Mouse (Mus musculus): ENCODE data around the gene Dock1. TPM values are rescaled to one million over a fixed set of nuclear protein-coding genes. Genes with fewer than 3 reads are reported as not detected.

The Dock1 gene
- total RNA-seq, 2 experiments from 2014 or later = 21.6 to 30.6 TPM

- no peak for DNase-seq
Measured at GRCm38 (mm10) chr7:134961608-134962007, 291.2 kb downstream of the Dock1 start.

DNA sequence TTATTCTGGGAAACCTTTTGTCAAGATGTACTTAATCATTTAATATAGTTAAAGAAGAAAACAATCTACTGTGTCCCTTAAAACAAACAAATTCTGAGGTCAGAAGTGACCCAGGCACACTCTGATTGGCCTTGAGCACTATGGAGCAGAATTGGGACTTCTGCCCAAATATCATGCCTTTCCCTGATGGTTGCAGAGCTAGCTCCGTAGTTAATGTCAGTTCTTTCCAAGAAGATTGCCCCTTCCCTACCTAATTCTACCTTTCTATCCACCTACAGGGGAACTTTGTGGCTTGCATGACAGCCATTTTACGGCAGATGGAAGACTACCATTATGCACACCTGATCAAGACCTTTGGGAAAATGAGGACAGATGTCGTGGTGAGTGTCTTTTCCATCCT, 319.8 kb downstream of the Dock1 start:
- no peak for DNase-seq

DNA sequence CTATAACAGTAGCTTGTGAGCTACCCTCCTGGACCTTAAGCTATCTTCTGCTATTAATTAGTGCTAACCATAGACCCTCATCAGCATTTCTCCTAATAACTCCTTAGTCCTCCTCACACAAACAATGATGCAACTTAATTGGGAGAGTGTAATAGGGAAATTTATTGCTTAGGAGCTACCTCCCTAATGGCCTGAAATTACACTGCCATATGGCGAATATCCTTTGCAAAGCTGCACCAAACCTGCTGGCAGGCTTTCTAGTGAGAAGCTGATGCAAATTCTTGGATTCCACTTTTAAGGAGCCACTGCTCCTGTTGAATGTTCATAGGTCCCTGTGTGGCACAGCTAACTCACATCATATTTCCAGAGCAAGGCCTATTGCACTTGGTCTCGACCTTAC, 320.5 kb downstream of the Dock1 start:
- no peak for DNase-seq

DNA sequence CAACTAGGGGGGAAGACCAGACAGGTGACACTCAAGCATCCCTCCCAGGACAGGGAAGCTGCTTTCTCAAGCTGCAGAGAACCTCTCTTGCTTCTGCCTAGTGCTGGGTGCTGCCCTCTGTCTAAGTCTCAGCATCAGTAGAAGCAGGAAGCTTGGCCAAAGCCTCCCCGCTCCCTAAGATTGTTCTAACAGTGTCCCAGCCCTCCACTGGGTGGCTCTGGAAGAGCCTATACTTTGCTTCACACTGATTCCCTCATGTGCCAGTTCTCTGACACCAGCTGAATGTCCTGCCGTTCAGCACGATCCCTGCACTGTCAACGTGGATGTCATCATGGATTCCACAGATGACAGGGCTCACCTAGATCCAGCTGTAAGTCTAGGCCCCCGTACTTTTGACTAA, 324.5 kb downstream of the Dock1 start:
- no peak for DNase-seq

DNA sequence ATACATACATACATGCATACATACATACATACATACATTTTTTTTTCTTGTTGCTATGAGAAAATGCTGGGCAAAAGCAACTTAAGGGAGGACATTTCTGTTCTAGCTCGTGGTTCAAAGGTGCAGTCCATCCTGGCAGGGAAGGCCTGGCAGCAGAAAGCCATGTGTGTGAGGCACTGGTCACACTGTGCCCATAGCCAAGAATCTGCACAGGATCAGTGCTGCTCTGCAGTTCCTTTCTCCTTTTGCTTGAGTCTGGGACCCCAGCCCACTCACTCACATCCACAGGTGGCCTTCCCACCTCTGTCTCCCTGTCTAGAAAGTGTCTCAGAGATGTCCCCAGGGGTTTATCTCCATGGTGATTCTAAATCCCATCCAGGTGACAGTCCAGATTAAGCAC, 331.8 kb downstream of the Dock1 start:
- no peak for DNase-seq

DNA sequence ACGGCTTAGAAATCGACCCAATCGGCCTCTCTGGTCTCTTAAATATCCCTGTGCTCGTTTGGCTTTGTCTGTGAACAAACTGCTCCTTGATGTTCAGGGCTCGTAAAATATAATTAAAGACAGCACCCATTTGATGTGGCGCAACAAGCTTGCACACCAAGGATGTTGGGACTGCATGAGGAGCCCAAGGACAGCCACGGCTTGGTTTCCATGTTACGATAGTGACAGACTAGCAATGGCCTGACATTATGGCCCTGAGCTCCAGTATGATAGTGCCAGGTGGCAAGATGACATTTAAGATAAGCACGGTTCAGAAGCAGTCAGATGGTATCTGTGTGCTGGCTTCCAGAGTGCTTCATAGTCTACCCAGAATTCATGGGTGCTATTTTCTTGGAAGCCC, 332.4 kb downstream of the Dock1 start:
- DNase-seq = no peak

DNA sequence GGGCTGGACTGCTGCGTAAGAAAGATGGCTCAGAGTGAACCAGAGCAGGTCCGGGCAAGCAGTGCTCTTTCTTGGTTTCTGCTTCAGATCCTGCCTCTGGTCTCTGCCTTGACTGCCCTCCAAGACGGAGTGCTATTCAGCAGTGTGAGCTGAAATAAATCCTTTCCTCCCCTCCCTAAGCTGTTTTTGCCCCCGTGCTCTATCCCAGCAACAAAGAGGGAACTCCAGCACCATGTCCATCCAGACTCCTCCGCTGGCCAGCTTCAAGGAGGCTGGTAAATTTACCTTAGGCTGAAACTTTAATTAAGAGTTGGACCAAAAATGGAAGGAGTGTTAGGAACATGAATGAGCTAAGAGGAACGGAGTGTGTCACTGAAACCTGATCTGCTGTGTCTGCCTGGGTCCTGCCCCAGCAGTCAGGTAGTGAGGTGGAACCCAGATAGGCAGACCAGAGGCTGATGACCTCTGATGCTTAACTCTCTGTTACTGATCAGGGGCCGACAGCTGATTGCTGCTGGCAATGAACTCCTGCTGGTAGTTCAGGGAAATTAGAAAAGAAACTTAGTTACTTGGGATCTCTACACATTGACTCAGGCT, 335.6 kb downstream of the Dock1 start:
- no peak for DNase-seq

GRCm38 (mm10) chr7:135008021-135008420, 337.6 kb downstream of the Dock1 start:
- DNase-seq = no peak

GRCm38 (mm10) chr7:135010997-135011396, 340.5 kb downstream of the Dock1 start:
- DNase-seq = no peak

DNA sequence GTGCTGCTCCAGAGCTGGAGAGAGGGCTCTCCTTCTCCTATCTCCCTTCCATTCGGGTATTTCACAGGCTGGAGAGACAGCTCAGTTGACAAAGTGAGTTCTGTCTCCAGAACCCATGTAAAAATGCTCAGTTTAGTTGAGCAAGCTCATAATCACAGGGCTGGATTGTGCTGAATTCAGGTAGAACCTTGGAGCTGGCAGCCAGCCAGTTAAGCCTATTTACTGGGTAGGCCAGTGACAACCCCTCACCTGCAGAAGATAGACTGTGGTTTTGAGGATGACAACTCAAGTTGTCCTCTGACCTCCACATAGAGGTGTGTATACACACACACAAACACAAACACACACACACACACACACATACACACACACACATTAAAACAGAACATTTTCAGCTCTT, 347.1 kb downstream of the Dock1 start:
- DNase-seq = peak; percentile 12

- no peak for DNase-seq
Measured at GRCm38 (mm10) chr7:135020762-135021161, 350.3 kb downstream of the Dock1 start.

GRCm38 (mm10) chr7:135021544-135022100, 351.2 kb downstream of the Dock1 start:
- DNase-seq = no peak

- DNase-seq = no peak
Measured at GRCm38 (mm10) chr7:135024531-135024930, 354.1 kb downstream of the Dock1 start.

DNA sequence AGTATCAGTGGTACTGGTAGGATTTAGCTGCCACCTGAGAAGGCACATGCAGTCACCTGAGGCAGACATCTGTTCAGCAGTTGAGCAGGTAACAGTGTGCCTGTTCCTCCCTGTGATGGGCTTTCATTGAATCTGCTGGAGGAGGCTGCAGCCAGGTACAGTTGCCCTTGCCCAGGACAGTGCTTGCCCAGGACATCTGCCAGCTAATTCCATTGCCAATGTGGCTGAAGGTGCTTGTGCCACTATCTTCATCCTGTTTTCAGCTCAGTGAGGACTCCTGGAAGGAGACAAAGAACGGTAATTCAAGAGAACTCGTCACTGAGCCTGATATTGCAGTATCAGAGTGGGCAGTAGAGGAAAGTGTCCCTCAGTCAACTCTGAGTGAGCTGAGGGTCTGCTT, 358.3 kb downstream of the Dock1 start:
- no peak for DNase-seq

DNA sequence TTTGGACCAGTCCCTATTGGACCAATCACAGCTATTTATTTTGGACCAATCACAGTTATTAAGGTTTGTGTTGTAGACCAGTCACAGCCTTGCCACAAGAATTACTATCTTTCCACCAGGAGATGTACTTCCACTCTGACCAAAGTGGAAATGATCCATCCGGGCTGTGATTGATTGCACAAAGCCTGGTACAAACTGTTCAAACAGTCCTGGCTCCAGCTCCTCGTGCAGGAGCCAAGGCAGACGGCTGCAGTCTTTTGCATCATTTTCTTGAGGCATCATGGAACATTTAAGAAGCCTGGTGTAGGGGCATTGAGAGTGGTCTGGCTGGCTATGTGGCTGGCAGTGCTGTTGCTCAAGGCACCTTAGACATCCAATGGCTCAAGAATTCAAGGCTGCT, 358.7 kb downstream of the Dock1 start:
- no peak for DNase-seq

GRCm38 (mm10) chr7:135031466-135031865, 361.0 kb downstream of the Dock1 start:
- no peak for DNase-seq

DNA sequence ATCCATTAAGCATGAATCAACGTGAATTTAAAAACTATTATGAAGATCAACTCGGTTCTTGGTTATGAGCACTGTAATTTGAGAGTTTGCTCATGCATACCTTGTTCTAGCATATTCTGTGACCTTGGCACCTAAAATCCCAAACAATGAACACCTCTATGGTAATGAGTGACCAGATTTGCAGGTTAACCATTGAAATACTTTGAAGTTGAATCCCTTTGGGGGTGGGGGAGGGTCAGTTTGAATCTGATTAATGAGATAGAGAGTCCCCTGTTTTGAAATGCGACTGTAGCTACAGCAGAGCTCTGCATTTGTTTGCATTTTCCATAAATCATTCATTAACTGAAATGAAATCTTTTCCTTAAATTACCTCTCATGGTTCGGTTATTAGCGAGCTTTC, 364.4 kb downstream of the Dock1 start:
- DNase-seq = no peak

DNA sequence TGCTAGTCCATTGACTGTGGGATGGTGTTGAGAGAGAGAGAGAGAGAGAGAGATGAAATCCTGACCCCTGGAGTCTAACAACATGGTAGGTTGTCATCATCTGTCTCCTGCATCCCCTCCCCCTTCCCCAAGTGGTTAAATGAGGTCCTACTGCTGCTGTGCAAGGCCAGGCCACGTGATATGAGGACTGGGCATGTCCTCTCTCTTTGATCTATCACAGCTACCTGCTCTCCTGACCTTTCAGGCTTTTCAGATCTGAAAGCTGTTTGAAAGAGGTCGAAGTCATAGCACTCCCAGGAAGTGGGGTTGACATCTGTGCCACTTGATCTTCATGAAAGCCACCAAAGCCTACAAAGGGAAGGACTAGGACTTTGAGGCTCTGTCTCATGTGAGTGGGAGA, 365.2 kb downstream of the Dock1 start:
- no peak for DNase-seq

- no peak for DNase-seq
Measured at GRCm38 (mm10) chr7:135038930-135039329, 368.5 kb downstream of the Dock1 start.

DNA sequence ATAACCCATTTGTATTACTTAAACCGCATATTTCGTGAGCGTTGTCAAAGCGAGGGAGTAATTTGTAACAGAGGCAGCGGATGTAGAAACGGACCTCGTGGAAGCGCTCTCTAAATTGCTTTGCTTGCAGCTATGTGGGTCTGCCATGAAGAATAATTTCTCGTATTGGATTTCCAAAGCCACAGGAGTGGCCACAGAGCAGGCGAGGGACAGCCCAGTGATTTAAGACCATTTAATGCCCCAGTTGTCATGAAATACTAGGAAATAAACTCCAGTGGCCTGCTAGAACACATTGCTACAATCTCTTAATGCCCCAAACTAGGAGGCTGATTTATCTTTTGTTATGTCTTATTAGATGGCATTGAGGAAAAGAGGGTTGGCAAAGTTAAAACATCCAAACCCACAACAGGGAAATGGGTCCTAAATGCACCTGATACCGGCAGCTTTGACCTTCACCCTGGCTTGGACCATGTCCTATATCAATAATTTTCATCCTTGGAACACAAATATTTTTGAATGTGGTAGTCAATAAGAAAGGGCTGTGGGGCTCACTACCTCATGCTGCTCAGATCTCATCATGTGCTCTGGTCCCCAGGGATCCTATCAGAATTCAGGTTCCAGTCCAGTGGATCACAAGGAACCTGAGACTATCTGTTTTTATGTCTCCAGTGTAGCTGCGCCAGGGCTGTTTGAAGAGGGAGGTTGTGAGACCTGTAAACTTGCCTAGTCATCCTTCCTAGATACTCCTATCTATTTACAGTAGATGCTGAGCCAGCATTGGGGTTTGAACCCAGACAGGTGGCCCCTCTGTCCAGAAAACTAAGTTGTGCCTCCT, 373.7 kb downstream of the Dock1 start:
- DNase-seq = no peak

- no peak for DNase-seq
Measured at GRCm38 (mm10) chr7:135049416-135049815, 379.0 kb downstream of the Dock1 start.

DNA sequence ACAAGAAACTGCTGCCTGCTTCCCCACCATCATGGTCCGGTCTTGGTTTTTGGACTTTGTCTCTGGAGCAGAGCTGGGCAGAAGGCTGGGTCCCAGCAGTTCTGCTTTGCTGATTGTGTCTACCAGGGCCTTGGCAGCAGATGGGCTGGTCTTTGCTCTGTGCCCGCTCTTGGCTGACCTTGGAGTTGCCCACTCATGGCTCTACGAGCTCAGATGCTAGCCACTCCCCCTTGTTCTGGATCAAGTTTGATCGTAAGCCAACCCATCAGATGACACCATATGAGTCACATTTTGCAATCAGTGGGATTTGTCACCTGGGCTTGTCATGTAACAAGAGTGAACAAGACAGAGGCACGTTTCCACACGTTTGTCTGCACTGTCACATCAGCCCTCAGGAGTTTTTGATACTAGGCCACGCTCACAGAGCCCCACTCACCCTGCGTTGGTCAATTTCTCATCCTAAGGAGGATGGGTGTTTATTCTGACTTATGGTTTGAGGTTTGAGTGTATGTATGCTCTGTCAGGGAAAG, 382.8 kb downstream of the Dock1 start:
- DNase-seq = no peak

DNA sequence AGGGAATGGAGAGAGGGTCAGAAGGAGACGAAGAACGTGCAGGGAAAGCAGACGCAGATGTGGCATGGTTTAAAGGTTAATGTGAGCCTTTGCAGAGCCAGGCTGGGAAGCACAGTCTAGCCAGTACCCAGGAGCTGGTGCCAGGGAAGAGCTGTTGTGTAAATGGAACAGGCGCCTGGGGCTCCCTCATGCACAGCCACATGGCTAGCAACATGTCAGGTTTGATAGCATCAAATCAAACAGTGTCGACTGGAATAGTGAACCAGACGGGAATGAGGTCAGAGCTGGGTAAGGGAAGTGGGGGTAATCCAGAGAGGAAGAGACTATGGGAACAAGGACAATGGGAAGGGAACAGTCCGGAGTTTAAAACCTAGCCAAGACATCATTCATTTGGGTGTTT, 384.2 kb downstream of the Dock1 start:
- no peak for DNase-seq

DNA sequence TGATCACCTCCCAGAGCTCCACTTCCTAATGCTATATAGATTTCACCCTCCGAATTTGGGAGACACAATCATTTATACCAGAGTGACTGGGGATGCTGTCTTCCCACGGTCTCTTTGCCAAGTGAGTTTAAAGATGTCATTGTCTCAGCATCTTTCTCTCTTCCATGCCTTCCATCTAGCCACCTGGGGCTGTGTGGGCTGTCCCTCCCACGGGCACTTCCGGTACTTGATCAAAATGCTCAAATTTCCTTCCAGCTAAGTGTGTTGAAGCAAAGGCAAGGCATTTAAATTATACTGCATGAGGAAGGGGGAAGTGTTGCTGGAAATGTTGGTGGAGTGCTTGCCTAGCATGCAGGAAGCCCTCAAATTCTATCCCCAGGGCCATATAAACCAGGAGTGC, 388.6 kb downstream of the Dock1 start:
- DNase-seq = no peak
